Mouse (Mus musculus) heart, postnatal 0 days (tissue): ENCODE results near the gene Cd300a. TPM values are rescaled to one million over a fixed set of nuclear protein-coding genes. Genes with fewer than 3 reads are reported as not detected.

Experiments
- ATAC-seq: fragments of 200-750 bp; cut with Nextera tagmentation; 2 replicates; pipeline ENCODE4 v1.8.0; 2017; ENCODE audit warnings: low read depth, moderate number of reproducible peaks, moderate library complexity; ENCODE audit not compliant: insufficient read depth
- DNase-seq: peaks from one replicate; pipeline ENCODE4 v3.0.0-alpha.2; 2016; ENCODE audit warnings: low spot score
- H3K27ac ChIP-seq: fragments of 300-500 bp; sonication (generic); 2 replicates; pipeline ENCODE4 v1.5.1; 2014; ENCODE audit warnings: low read depth, mild to moderate bottlenecking
- H3K27me3 ChIP-seq: fragments of 300-500 bp; sonication (generic); 2 replicates; pipeline ENCODE4 v1.6.1; 2014; ENCODE audit warnings: low read length, mixed read lengths; ENCODE audit not compliant: control insufficient read depth, insufficient read depth
- H3K36me3 ChIP-seq: fragments of 300-500 bp; sonication (generic); replicated peaks from 2 replicates; pipeline ENCODE4 v1.6.1; 2014; ENCODE audit warnings: low read length, mixed read lengths; ENCODE audit not compliant: control insufficient read depth, insufficient read depth
- H3K4me1 ChIP-seq: fragments of 300-500 bp; sonication (generic); 2 replicates; pipeline ENCODE4 v1.6.1; 2014; ENCODE audit warnings: antibody characterized with exemption; ENCODE audit not compliant: control insufficient read depth, insufficient read depth
- H3K4me2 ChIP-seq: fragments of 300-500 bp; sonication (generic); 2 replicates; pipeline ENCODE4 v1.6.1; 2014; ENCODE audit warnings: low read depth, mild to moderate bottlenecking, low read length, moderate library complexity
- H3K4me3 ChIP-seq: fragments of 300-500 bp; sonication (generic); 2 replicates; pipeline ENCODE4 v1.5.1; 2014; ENCODE audit warnings: low read depth, low read length
- H3K9ac ChIP-seq: fragments of 300-500 bp; sonication (generic); replicated peaks from 2 replicates; pipeline ENCODE4 v1.6.1; 2014; ENCODE audit warnings: low read depth, low read length, mixed read lengths
- H3K9me3 ChIP-seq: fragments of 300-500 bp; sonication (generic); replicated peaks from 2 replicates; pipeline ENCODE4 v1.6.1; 2016; ENCODE audit warnings: low read length; ENCODE audit not compliant: control insufficient read depth
- CTCF ChIP-seq: IDR thresholded peaks from 2 replicates; pipeline ENCODE4 v1.5.1; 2016; ENCODE audit warnings: antibody characterized with exemption, control low read depth, low read depth
- EP300 ChIP-seq: IDR thresholded peaks from 2 replicates; pipeline ENCODE4 v1.6.1; 2016; ENCODE audit warnings: antibody characterized with exemption, low read depth
- WGBS: fragments of 180-500 bp; shearing (Covaris S2); extraction: QIAGEN DNeasy Blood & Tissue Kit; methylation state at CpG from one replicate; pipeline ENCODE4 v1.1.7; 2014; 5-methylcytosine and 5-hydroxymethylcytosine counted together
- polyA plus RNA-seq: library from polyadenylated mRNA; unstranded; fragments of >200 nt; fragmentation: Nextera tagmentation; extraction: Ambion mirVana; gene quantifications from 2 replicates; pipeline ENCODE4 v1.2.1, GENCODE M21; 2015
- total RNA-seq: library from RNA; depleted of rRNA; stranded (reverse); fragments of >200 nt; gene quantifications from 2 replicates; pipeline ENCODE4 v1.2.3, GENCODE M21; 2014; ENCODE audit warnings: low replicate concordance; rRNA removed

Cd300a gene
- 0.35 TPM in 1 of 2 replicates, not detected in the other for total RNA-seq
- polyA plus RNA-seq, result 0.92 and 0.97 TPM in 2 replicates

- Histone ChIP-seq H3K9me3 (no peaks in the 10 kb centered on the region), H3K4me3 (no peak within 1 kb of the TSS), H3K9ac (no peak within 1 kb of the TSS), H3K4me2 (no peak within 1 kb of the TSS), H3K36me3 (no peaks in the 10 kb centered on the region), H3K27me3 (no peaks in the 10 kb centered on the region), H3K27ac (no peak within 1 kb of the TSS), H3K4me1 (no peaks in the 10 kb centered on the region)
- ATAC-seq, result no peak
- DNase-seq, result no peak
- WGBS, result 66% methylated on average over 18 of the region's 18 CpGs
- TF ChIP-seq EP300 (no peak), CTCF (no peak)
Observed at GRCm38 (mm10) chr11:114889991-114890518, at the start of gene Cd300a. Cd300a (plus strand) TSS chr11:114890041.

- Histone ChIP-seq H3K9ac (no peak overlapping the region), H3K9me3 (0 out of 2 replicates have a peak, but pooled peaks cover 4% of the 10 kb centered on the region), H3K36me3 (no peaks in the 10 kb centered on the region), H3K27ac (peak overlapping the region; percentile 61), H3K27me3 (peaks cover 5% of the 10 kb centered on the region; the same call in 1 of the 2 replicates), H3K4me1 (peaks cover 6% of the 10 kb centered on the region), H3K4me2 (no peak overlapping the region), H3K4me3 (no peak overlapping the region)
- ATAC-seq (peak; percentile 93), DNase-seq (peak; percentile 80)
- 7% methylated on average over 8 of the region's 8 CpGs for WGBS
- TF ChIP-seq CTCF, result no peak
- TF ChIP-seq EP300, result no peak
Observed at GRCm38 (mm10) chr11:114843818-114844463, 45.9 kb upstream of the Cd300a start.

- TF ChIP-seq CTCF, result no peak
- TF ChIP-seq EP300, result no peak
Observed at GRCm38 (mm10) chr11:114844464-114845220, 45.2 kb upstream of the Cd300a start.

GRCm38 (mm10) chr11:114846336-114846735 is 43.5 kb upstream of the Cd300a start:
- DNase-seq, result no peak
- ATAC-seq, result no peak
- 80% methylated on average over 4 of the region's 4 CpGs for WGBS
- Histone ChIP-seq H3K4me3 (no peak overlapping the region), H3K27me3 (peaks cover 9% of the 10 kb centered on the region), H3K27ac (no peak overlapping the region), H3K4me2 (no peak overlapping the region), H3K4me1 (peaks cover 6% of the 10 kb centered on the region), H3K9ac (no peak overlapping the region), H3K9me3 (0 out of 2 replicates have a peak, but pooled peaks cover 2% of the 10 kb centered on the region), H3K36me3 (no peaks in the 10 kb centered on the region)
- TF ChIP-seq CTCF (no peak), EP300 (no peak)

More at GRCm38 (mm10) chr11:114844464-114845220, 45.2 kb upstream of the Cd300a start:
- no peak for ATAC-seq
- Histone ChIP-seq H3K4me2 (no peak overlapping the region), H3K9me3 (0 out of 2 replicates have a peak, but pooled peaks cover 4% of the 10 kb centered on the region), H3K9ac (no peak overlapping the region), H3K4me1 (peaks cover 6% of the 10 kb centered on the region), H3K27me3 (peaks cover 5% of the 10 kb centered on the region; the same call in 1 of the 2 replicates), H3K27ac (peak overlapping the region; percentile 61), H3K36me3 (no peaks in the 10 kb centered on the region), H3K4me3 (no peak overlapping the region)
- no peak for DNase-seq
- 82% methylated on average over 7 of the region's 7 CpGs for WGBS

GRCm38 (mm10) chr11:114847008-114847407 is 42.8 kb upstream of the Cd300a start:
- Histone ChIP-seq H3K27me3 (peaks cover 9% of the 10 kb centered on the region), H3K4me1 (peaks cover 6% of the 10 kb centered on the region), H3K9me3 (no peaks in the 10 kb centered on the region), H3K36me3 (no peaks in the 10 kb centered on the region), H3K4me3 (no peak overlapping the region), H3K9ac (no peak overlapping the region), H3K4me2 (no peak overlapping the region), H3K27ac (no peak overlapping the region)
- TF ChIP-seq EP300 (no peak), CTCF (no peak)
- ATAC-seq (no peak), DNase-seq (no peak)
- WGBS, result 79% methylated on average over 5 of the region's 5 CpGs
